ENCODE assay signal across 23 mouse cellular contexts in the genomic region with DNA sequence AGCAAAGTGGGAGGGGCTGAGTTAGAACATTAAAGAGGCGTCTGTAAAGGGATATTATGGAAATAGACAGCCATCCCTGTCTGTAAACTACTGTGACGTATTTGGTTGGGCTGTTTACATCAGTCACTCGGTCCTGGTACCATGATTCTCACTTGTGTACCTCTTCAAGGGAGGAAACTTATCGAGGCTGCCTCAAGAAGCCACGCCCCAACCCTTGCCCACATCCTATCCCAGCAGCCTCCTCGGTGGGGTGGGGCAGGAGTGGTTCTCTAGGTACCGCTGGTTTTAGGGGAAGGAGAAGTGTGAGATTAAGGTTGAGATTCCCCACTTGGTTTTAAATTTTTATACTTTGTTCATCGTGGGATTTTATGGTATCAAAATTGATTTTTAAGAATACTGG. TPM values are rescaled to one million over a fixed set of nuclear protein-coding genes. Genes with fewer than 3 reads are reported as not detected.
DNase-seq lines count a peak whose midpoint lies in the region; ATAC-seq lines count a peak whose summit lies in the region.
"Had no signal": no experiment of that assay in that cellular context is flagged by ENCODE, and none has a peak within 500 bp of the region (broad histone marks: within the 10 kb centered on the region; RNA-seq: fewer than 3 reads in every experiment).

No protein-coding gene starts in this region.

- DNase-seq in CD4-positive, CD25-positive, alpha-beta regulatory T cell, adult 2 months (ENCODE audit: low read depth, low spot score): peak; percentile 29
- no peak for DNase-seq in adrenal gland, adult 8-10 months
- no peak for DNase-seq in limb, embryonic 10.5 days (ENCODE audit: low spot score)
- no peak for DNase-seq in kidney, postnatal 36 days
- DNase-seq: adrenal gland, postnatal 25 days; B cell, adult 2 months; cerebellum, adult 2 months; cerebellum, postnatal 10 days; forebrain, postnatal 0 days; gastrocnemius, adult 2 months; gastrocnemius, postnatal 25 days; heart, postnatal 10 days; heart, postnatal 4 days; kidney, adult 18-20 months had no signal

- peaks cover 9% of the 10 kb centered on the region for H3K27me3 ChIP-seq in limb, embryonic 10.5 days (ENCODE audit: low read depth, poor library complexity, severe bottlenecking)

- no peak overlapping the region for H3K27ac ChIP-seq in limb, embryonic 10.5 days
- H3K27ac ChIP-seq: embryonic facial prominence, embryonic 15.5 days; forebrain, embryonic 12.5 days; gastrocnemius, adult 2 months; heart, embryonic 10.5 days; hindbrain, embryonic 12.5 days; intestine, embryonic 15.5 days had no signal

- no peaks in the 10 kb centered on the region for H3K9me3 ChIP-seq in limb, embryonic 10.5 days (replicated peaks)
- H3K9me3 ChIP-seq: embryonic facial prominence, embryonic 15.5 days; forebrain, embryonic 12.5 days; heart, embryonic 10.5 days; hindbrain, embryonic 12.5 days; intestine, embryonic 15.5 days had no signal

- 87% methylated on average over 8 of the region's 8 CpGs for WGBS in limb, embryonic 10.5 days

- H3K36me3 ChIP-seq in limb, embryonic 10.5 days: no peaks in the 10 kb centered on the region
- H3K36me3 ChIP-seq: embryonic facial prominence, embryonic 15.5 days; forebrain, embryonic 12.5 days; heart, embryonic 10.5 days; hindbrain, embryonic 12.5 days; intestine, embryonic 15.5 days had no signal

- no peak for ATAC-seq in CD4-positive, CD25-positive, alpha-beta regulatory T cell, adult 4 months
- peak; percentile 78 for ATAC-seq in erythroblast, adult 5-6 weeks (replicated peaks; ENCODE audit: low FRiP score, poor library complexity, severe bottlenecking)
- peak; percentile 45; the same call in 1 of the 2 replicates for ATAC-seq in megakaryocyte, adult 5-6 weeks (ENCODE audit: poor library complexity, severe bottlenecking)
- ATAC-seq: forebrain, postnatal 0 days; hindbrain, embryonic 16.5 days; intestine, embryonic 15.5 days had no signal

- H3K4me3 ChIP-seq in limb, embryonic 10.5 days: no peak overlapping the region
- H3K4me3 ChIP-seq: embryonic facial prominence, embryonic 15.5 days; forebrain, embryonic 12.5 days; gastrocnemius, adult 2 months; heart, embryonic 10.5 days; hindbrain, embryonic 12.5 days; intestine, embryonic 15.5 days had no signal

- no peaks in the 10 kb centered on the region for H3K4me1 ChIP-seq in limb, embryonic 10.5 days
- H3K4me1 ChIP-seq: embryonic facial prominence, embryonic 15.5 days; forebrain, embryonic 12.5 days; heart, embryonic 10.5 days; hindbrain, embryonic 12.5 days; intestine, embryonic 15.5 days had no signal

RNA-seq across cellular contexts. Expression of a gene that starts 31.6 kb away (rescaled TPM):
- polyA plus RNA-seq in CD4-positive, CD25-positive, alpha-beta regulatory T cell, adult 4 months (2017; shearing (Covaris generic)): 10 to 100 TPM; 18.0 to 22.0 TPM
- total RNA-seq in erythroblast, adult 5-6 weeks (2015; ENCODE audit: low replicate concordance): 9.6 and 12.5 TPM in 2 replicates
- total RNA-seq in erythroblast, adult 5-6 weeks (2017; ENCODE audit: low replicate concordance): 8.8 and 9.5 TPM in 2 replicates
- total RNA-seq in megakaryocyte, adult 5-6 weeks (2015): 18.0 and 18.9 TPM in 2 replicates
- total RNA-seq in megakaryocyte, adult 5-6 weeks (2017): 7.8 and 9.8 TPM in 2 replicates
- total RNA-seq in adrenal gland, adult 8-10 months (2022): 10 to 100 TPM; 20.1 to 39.1 (median 31.3) TPM
- 21.6 and 24.9 TPM in 2 replicates for polyA plus RNA-seq in limb, embryonic 10.5 days (2016; fragmentation: Nextera tagmentation; extraction: Ambion mirVana)
